Mouse (Mus musculus) hindlimb bud, embryonic 11.5 days (tissue): ENCODE results near the gene Lhx8.

ENCODE experiments used
- DNase-seq: peaks from one replicate; pipeline ENCODE4 v3.0.0-alpha.2; 2012; ENCODE audit warnings: low read depth, low spot score; ENCODE audit errors: extremely low spot score

Lhx8 gene

DNA sequence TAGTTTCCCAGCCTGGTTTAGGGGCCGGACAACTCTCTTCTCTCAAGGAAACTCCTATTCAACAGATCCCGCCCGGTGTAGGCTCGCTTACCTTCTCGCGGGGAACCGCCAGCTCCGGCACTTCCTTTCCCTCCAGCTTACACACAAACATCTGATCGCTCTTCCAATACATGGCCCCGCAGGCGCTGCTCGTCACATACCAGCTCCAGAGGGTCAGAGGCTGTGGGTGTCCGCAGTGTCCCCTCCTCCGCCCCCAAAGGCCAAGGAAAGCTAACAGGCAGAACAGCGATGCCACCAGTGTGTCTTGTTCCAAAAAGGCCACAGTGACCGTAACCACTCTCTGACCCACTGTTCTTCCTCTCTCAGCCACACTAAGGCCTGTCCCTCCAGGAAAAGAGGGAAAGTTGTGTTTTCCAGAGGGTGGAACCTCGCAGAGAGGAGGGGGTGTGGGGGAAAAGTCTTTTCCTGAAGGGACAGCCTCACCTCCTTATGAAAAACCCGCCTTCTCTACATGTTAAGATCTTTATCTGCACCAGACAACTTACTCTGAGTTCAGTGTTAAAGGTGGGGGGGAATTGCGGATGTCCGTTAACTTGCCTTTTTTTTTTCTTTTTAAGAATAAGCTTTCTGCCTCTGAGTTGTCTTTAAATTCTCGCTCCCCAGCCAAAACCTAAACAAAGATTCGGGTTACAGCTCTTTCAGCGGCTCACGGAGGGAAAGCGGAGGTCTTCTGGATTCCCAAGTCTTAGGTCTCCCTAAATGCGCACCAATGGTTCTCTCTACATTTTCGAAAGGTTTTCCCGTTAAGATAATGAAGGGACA lies at the start of gene Lhx8:
Gene Lhx8, minus strand, starts transcription at position 479 of the 822 bp plus-strand sequence.
- no peak for DNase-seq

- DNase-seq, result no peak
Observed at GRCm38 (mm10) chr3:154373536-154373935, 43.1 kb upstream of the Lhx8 start.

GRCm38 (mm10) chr3:154372688-154373087 lies 42.2 kb upstream of the Lhx8 start:
- no peak for DNase-seq

DNA sequence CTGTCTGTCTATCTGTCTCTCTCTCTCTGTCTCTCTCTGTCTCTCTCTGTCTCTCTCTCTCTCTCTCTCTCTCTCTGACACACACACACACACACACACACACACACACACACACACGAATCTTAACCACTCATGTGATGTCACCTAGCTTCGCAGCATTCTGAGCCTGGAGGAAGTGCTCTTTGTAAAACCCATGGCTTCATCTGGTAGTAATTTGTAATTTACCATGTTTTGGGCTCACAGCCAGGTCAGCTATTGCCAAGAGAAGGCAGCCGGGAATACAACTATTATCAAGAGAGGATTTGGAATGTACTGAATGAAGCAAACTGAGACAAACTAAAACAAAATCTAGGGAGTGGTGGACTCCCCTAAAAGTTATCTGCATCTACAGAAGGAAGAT lies 36.9 kb upstream of the Lhx8 start:
- no peak for DNase-seq

- no peak for DNase-seq
Observed at GRCm38 (mm10) chr3:154364604-154365209, 34.2 kb upstream of the Lhx8 start.

GRCm38 (mm10) chr3:154363507-154363906 lies 33.0 kb upstream of the Lhx8 start:
- no peak for DNase-seq

DNA sequence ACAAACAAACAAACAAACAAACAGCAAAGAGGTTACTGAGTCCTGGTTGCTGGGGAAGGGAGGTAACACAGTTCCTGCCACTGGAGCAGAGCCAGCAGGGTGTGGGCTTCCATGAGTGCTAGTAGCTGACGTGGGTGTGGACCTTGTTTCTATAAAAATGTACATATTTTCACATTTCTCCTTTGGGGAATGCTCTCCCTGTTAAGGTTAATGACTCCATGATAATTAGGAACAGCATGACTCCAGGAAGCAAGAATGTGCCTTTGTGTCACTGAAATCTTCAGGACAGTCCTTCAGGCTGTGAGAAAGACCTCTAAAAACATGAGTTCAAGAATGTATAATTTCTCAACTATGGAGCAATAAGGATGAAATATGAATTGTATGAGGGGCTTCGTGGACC lies 28.8 kb upstream of the Lhx8 start:
- DNase-seq, result no peak

- no peak for DNase-seq
Observed at GRCm38 (mm10) chr3:154340294-154340914, 9.9 kb upstream of the Lhx8 start.

DNA sequence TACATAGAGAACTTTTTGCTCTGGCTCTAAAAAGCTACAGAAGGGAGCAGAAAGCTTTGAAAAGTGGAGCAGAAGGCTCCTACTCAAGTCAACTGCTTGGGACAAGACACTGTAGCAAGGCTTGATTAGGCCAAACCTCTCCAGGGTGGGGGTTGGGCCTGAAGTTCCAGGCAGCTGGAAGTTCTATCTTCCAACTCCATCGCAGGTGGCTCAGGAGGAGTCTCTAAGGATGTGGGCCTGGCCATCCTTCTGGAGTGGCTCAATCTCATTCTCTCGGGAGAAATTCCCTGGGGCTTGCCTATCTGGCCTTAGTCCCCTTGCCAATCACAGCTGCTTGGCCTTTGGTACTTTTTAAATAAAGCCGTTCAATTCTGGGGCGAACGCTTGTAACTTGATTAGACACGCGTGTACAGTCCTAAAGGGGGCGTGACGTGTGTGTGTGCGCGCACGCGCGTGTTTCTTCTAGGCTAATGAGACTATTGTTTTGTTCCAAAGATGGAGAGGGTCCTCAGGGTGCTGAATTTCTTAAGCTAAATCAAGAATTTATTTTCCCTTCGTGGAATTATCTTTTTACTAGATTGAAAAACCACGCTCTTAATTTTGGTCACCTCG lies 9.3 kb upstream of the Lhx8 start:
- DNase-seq, result no peak

- no peak for DNase-seq
Observed at GRCm38 (mm10) chr3:154334806-154335205, 4.3 kb upstream of the Lhx8 start.

DNA sequence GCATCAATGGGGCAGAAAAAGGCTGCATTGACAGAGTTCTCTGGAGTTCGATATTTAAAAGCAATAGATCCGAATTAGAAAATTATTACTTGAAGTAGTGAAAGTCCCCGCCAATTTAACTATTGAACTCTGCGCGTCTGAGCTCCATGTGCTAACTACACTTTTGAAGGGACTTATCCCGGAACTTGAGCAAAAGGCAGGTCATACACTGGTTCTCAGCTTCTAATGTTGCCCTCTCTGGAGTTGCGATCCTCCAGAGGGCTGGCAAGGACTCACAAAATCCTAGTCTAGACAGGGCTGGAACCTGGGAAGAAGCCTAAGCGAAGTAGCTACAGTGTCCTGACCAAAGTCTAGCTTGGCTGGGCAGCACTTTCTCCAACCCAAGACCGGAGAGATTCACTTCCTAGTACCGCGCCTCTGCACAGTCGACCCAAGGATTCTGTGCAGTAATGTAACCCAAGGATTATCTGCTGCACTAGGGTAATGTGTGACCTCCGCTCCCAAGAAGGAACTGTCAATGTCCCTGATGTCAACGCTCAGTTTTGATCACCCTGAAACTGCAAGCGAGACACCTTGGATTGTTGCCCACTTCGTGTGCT lies 3.0 kb upstream of the Lhx8 start:
- no peak for DNase-seq

DNA sequence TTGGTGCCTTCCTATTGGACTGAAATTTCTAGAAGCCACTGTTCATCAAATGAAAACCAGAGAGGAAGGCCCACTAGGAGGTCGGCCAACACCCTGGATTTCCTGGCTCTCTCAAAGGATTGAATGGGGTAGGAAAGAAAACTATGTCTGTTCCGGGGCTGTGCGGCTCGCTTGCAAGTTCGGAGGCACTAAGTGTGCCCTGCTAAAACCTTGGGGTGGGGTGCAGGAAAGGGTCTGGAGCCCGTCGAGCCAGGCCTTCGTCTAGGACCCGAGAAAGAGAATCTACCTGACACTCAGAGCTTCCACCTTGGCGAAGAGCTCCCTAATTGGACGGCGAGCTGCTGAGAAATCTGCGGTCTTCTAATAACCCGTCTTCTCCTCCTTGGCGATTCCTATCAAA lies 2.5 kb upstream of the Lhx8 start:
- DNase-seq, result no peak

DNA sequence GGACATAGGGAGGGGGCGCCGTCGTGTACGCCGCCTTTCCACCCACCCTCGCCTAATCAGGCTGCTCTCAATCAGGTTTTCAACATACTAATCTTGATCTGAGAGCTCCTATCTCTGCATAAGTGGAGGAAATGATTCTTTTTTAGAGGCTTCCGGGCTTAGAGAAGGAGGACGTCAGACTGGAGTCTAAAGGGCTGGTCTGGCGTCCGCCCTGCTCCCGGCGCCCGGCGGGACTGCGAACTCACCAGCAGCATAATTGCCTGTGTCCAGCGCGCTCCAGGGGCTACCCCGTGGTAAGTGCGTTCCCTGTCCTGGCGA lies 1.7 kb upstream of the Lhx8 start:
- no peak for DNase-seq

DNA sequence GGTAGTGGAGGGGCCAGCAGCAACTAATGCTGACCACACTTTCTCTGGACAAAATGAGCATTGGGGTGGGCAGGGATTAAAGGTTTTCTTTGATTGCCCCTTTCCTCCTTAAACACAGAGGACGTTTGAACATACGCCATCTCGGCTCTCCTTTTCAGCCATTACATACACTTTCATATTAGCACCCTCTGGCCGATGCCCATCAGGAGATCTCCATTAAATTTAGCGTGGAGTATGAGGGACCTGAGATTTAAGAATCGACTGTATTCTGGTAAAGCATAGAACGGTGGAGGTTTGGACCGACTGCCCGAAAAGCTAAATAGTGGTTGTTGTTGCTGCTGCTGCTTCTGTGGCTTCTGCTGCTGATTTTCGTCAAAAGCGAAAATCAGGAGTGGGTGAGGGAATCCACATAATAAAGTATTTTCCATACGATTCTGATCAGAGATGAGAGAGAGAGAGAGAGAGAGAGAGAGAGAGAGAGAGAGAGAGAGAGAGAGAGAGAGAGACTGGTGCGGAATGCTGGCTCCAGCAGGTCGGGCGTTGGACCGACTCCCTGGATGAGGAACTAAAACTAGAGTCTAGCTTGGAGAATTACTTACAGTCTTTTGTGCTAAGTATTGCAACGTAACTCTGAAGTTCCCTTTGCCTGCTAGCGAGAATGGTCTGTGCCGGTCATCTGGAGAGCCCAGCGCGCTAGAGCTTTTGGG lies 1.2 kb upstream of the Lhx8 start:
- no peak for DNase-seq

DNA sequence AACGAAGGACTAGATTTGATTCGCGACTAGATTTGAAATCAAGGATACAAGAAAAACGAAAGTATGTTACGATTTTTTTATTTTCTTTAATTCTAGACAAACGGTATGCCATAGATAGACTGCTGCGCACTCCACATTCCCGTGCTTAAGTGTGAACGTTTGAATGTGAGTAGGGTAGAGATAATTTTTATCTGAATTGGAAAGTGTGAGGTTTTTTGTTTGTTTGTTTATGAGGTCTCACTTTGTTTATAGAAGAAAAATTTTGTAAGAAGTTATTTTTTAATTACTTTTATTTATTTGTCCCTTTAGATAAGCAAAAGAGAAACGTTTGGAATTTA lies 513 bp upstream of the Lhx8 start:
- DNase-seq, result no peak

- no peak for DNase-seq
Observed at GRCm38 (mm10) chr3:154329323-154330180, 907 bp downstream of the Lhx8 start.

DNA sequence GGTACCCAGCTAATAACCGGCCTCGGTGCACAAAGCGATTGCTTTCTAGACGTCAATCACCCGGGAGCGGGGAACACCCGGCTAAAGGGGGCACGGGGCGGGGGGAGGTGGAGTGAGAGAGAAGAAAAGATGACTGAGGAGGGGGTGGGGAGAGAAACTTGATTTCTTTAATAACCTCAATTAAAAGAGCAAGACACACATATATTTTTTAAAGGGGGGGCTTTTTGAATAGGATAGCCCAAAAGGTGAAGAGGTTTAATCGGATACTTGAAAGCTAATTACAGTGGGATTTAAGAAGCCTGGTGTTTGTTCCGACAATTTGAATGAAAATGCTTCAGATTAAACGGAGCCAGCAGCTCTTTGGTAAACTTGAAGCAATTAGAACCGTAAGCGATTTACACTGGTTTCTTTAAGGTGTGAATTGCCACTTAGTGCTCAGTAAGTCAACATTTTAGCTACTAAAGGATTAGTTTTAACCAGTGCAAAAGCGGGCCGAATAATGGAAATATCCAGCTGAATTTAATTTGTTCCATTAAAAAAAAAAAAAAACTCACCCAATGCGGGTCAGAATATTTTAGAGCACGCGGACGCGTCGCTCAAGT lies 1.6 kb downstream of the Lhx8 start:
- no peak for DNase-seq

GRCm38 (mm10) chr3:154327883-154328720 lies 2.4 kb downstream of the Lhx8 start:
- DNase-seq, result no peak
